Mouse (Mus musculus) cortical plate, adult 2 months (tissue): ENCODE data around the gene Sdhaf3. TPM values are rescaled to one million over a fixed set of nuclear protein-coding genes. Genes with fewer than 3 reads are reported as not detected.

Source experiments
- H3K27ac ChIP-seq: fragments of 200-500 bp; 2 replicates; pipeline ENCODE4 v1.5.1; 2012; ENCODE audit warnings: low read length, control low read depth, inconsistent platforms; ENCODE audit not compliant: insufficient read depth
- H3K4me1 ChIP-seq: fragments of 200-500 bp; 2 replicates; pipeline ENCODE4 v1.6.1; 2011; ENCODE audit warnings: low read length; ENCODE audit not compliant: control insufficient read depth, insufficient read depth
- H3K4me3 ChIP-seq: fragments of 200-500 bp; 2 replicates; pipeline ENCODE4 v1.5.1; 2011; ENCODE audit warnings: mild to moderate bottlenecking, low read length, control low read depth; ENCODE audit not compliant: insufficient read depth
- CTCF ChIP-seq: fragments of 200-500 bp; IDR thresholded peaks from 2 replicates; pipeline ENCODE4 v1.5.1; 2011; ENCODE audit warnings: mild to moderate bottlenecking, control low read depth, low read length; ENCODE audit not compliant: insufficient read depth; ENCODE audit errors: extremely low read depth
- POLR2A ChIP-seq: fragments of 200-500 bp; IDR thresholded peaks from 2 replicates; pipeline ENCODE4 v1.6.1; 2011; ENCODE audit warnings: mild to moderate bottlenecking, low read length, control low read depth; ENCODE audit not compliant: insufficient read depth; ENCODE audit errors: extremely low read depth
- polyA plus RNA-seq: library from polyadenylated mRNA; depleted of rRNA; stranded (reverse); fragments of >200 nt; gene quantifications from 2 replicates; pipeline ENCODE4 v1.2.3, GENCODE M21; 2012; rRNA removed

Sdhaf3 gene
- polyA plus RNA-seq, 1 experiment = 3.9 TPM

GRCm38 (mm10) chr6:7092094-7092493, 136.3 kb downstream of the Sdhaf3 start:
- Histone ChIP-seq H3K4me1 (no peaks in the 10 kb centered on the region), H3K4me3 (no peak overlapping the region), H3K27ac (no peak overlapping the region)
- TF ChIP-seq CTCF (no peak), POLR2A (no peak)

Other genes with a start within 250 kb of the Sdhaf3 start
- gene Dlx6, start 92.7 kb upstream of the Sdhaf3 start, polyA plus RNA-seq = 7.2 and 7.7 TPM in 2 replicates
- 2.4 and 2.7 TPM in 2 replicates for gene Dlx5, start 73.9 kb upstream of the Sdhaf3 start, polyA plus RNA-seq